Mouse (Mus musculus) cerebellum, adult 8-10 months (tissue): Measurements from ENCODE around the gene Ap1m1.

ENCODE experiments used
- DNase-seq: peaks from one replicate; pipeline ENCODE4 v3.0.0; 2022

Gene Ap1m1

GRCm38 (mm10) chr8:72296561-72296960 lies 56.7 kb downstream of the Ap1m1 start:
- no peak for DNase-seq

- DNase-seq: no peak
Observed at GRCm38 (mm10) chr8:72298928-72299327, 59.1 kb downstream of the Ap1m1 start.

GRCm38 (mm10) chr8:72300654-72301400 lies 61.0 kb downstream of the Ap1m1 start:
- DNase-seq: no peak

- DNase-seq: no peak
Observed at GRCm38 (mm10) chr8:72301497-72301896, 61.7 kb downstream of the Ap1m1 start.

GRCm38 (mm10) chr8:72302986-72303612 lies 63.3 kb downstream of the Ap1m1 start:
- no peak for DNase-seq

GRCm38 (mm10) chr8:72303633-72304032 lies 63.8 kb downstream of the Ap1m1 start:
- DNase-seq: no peak

- no peak for DNase-seq
Observed at GRCm38 (mm10) chr8:72305210-72305905, 65.5 kb downstream of the Ap1m1 start, which contains the start of gene Gm10282. Gene Gm10282, minus strand, starts transcription at chr8:72305260.

GRCm38 (mm10) chr8:72306913-72307312 lies 67.1 kb downstream of the Ap1m1 start:
- no peak for DNase-seq
